Mouse (Mus musculus) granulocyte monocyte progenitor cell, adult 5-6 weeks (primary cell): Measurements from ENCODE around the gene Mcub. TPM values are rescaled to one million over a fixed set of nuclear protein-coding genes. Genes with fewer than 3 reads are reported as not detected.

Experiments used
- ATAC-seq: replicated peaks from 2 replicates; pipeline ENCODE4 v1.8.0; 2016; ENCODE audit warnings: mild to moderate bottlenecking, moderate TSS enrichment, inconsistent platforms; ENCODE audit not compliant: poor library complexity, severe bottlenecking
- total RNA-seq, 2 experiments: library from RNA; stranded (forward) in 1 of 2; stranded (reverse) in 1 of 2; fragments of 200-712, 200-1000 nt in 1 of 2; fragments of >200 nt in 1 of 2; fragmentation: Nextera tagmentation in 1 of 2; gene quantifications; 2 replicates each; pipeline ENCODE4 v1.2.3; 2014 to 2017

The Mcub gene
- total RNA-seq (2014; fragmentation: Nextera tagmentation) (4.6 and 12.8 TPM in 2 replicates), total RNA-seq (2017) (1.9 and 4.2 TPM in 2 replicates)

- peak; percentile 70 for ATAC-seq
These were observed at the start of gene Mcub for GRCm38 (mm10) chr3:129969432-129970395. TSS of gene Mcub (minus strand) at chr3:129970206.

- ATAC-seq = no peak
These were observed 42.9 kb upstream of the Mcub start for GRCm38 (mm10) chr3:130012943-130013342.

GRCm38 (mm10) chr3:130011236-130011635 is 41.2 kb upstream of the Mcub start:
- ATAC-seq = no peak

GRCm38 (mm10) chr3:130006141-130006540 is 36.1 kb upstream of the Mcub start:
- no peak for ATAC-seq

- no peak for ATAC-seq
These were observed 30.9 kb upstream of the Mcub start for GRCm38 (mm10) chr3:130000926-130001325.

- no peak for ATAC-seq
These were observed 28.5 kb upstream of the Mcub start for GRCm38 (mm10) chr3:129998526-129998925.

- no peak for ATAC-seq
These were observed 28.0 kb upstream of the Mcub start for GRCm38 (mm10) chr3:129998001-129998400.

- no peak for ATAC-seq
These were observed 27.3 kb upstream of the Mcub start for GRCm38 (mm10) chr3:129997324-129997723.

- no peak for ATAC-seq
These were observed 17.3 kb upstream of the Mcub start for GRCm38 (mm10) chr3:129987297-129987696.

GRCm38 (mm10) chr3:129985335-129985734 is 15.3 kb upstream of the Mcub start:
- ATAC-seq = no peak

GRCm38 (mm10) chr3:129984797-129985196 is 14.8 kb upstream of the Mcub start:
- ATAC-seq = peak; percentile 94

- ATAC-seq = no peak
These were observed 12.3 kb upstream of the Mcub start for GRCm38 (mm10) chr3:129982271-129982670.

GRCm38 (mm10) chr3:129981756-129982155 is 11.8 kb upstream of the Mcub start:
- ATAC-seq = no peak

GRCm38 (mm10) chr3:129979510-129979909 is 9.5 kb upstream of the Mcub start:
- no peak for ATAC-seq

- ATAC-seq = no peak
These were observed 8.7 kb upstream of the Mcub start for GRCm38 (mm10) chr3:129978716-129979115.

- ATAC-seq = no peak
These were observed 6.3 kb upstream of the Mcub start for GRCm38 (mm10) chr3:129976317-129976716.

GRCm38 (mm10) chr3:129970529-129971515 is 816 bp upstream of the Mcub start:
- ATAC-seq = peak; percentile 16; the same call in 1 of the 2 replicates

GRCm38 (mm10) chr3:129969031-129969430 is 975 bp downstream of the Mcub start:
- ATAC-seq = peak; percentile 47

- ATAC-seq = no peak
These were observed 2.1 kb downstream of the Mcub start for GRCm38 (mm10) chr3:129967874-129968273.

- no peak for ATAC-seq
These were observed 5.3 kb downstream of the Mcub start for GRCm38 (mm10) chr3:129964681-129965080.

- no peak for ATAC-seq
These were observed 7.5 kb downstream of the Mcub start for GRCm38 (mm10) chr3:129962533-129962932.
